ENCODE assay signal across 19 mouse cellular contexts in the genomic region with DNA sequence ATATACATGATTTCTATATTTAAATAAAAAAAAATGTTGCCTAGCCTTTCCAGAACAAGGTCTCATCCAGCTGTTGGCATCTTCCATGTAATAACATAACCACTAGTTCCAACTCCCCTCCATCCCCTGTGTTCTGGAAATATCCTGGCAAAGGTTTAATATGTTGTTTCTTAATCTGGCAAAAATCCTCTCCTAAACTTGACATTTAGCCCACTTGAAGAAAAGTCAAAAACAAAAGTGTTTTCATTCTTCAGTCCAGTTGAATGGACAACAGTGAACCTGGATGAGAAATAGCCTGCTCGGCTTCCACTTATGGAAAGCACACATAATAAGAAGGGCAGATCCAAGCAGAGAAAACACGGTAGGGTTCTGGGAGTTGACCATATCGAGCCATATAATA.
"Had no signal": no experiment of that assay in that cellular context is flagged by ENCODE, and none has a peak within 500 bp of the region (broad histone marks: within the 10 kb centered on the region; RNA-seq: fewer than 3 reads in every experiment).

No protein-coding gene starts in this region.

- H3K36me3 ChIP-seq: midbrain, embryonic 10.5 days; midbrain, embryonic 12.5 days; neural tube, embryonic 13.5 days; neural tube, embryonic 15.5 days; stomach, embryonic 15.5 days had no signal

- DNase-seq: lung, adult 18-20 months; lung, embryonic 14.5 days; lung, postnatal 10 days; lung, postnatal 4 days; midbrain, embryonic 14.5 days; retina, postnatal 1 day; right cerebral cortex, adult 18-20 months; spleen, adult 18-20 months; thymus, adult 2 months; thymus, postnatal 25 days; thymus, postnatal 4 days had no signal

- H3K9me3 ChIP-seq: midbrain, embryonic 10.5 days; midbrain, embryonic 12.5 days; neural tube, embryonic 13.5 days; neural tube, embryonic 15.5 days; stomach, embryonic 15.5 days had no signal

- H3K27ac ChIP-seq: midbrain, embryonic 10.5 days; midbrain, embryonic 12.5 days; neural tube, embryonic 13.5 days; neural tube, embryonic 15.5 days; stomach, embryonic 15.5 days; stomach, postnatal 0 days had no signal

- H3K4me1 ChIP-seq: stomach, embryonic 15.5 days had no signal

- ATAC-seq: midbrain, embryonic 16.5 days had no signal

- H3K4me3 ChIP-seq: midbrain, embryonic 10.5 days; midbrain, embryonic 12.5 days; myocyte; neural tube, embryonic 13.5 days; neural tube, embryonic 15.5 days; stomach, embryonic 15.5 days had no signal

- H3K27me3 ChIP-seq: midbrain, embryonic 12.5 days; neural tube, embryonic 13.5 days; neural tube, embryonic 15.5 days; stomach, embryonic 15.5 days had no signal

- H3K9ac ChIP-seq: lung, embryonic 14.5 days; midbrain, embryonic 12.5 days; neural tube, embryonic 13.5 days; neural tube, embryonic 15.5 days; stomach, embryonic 15.5 days had no signal

- H3K4me2 ChIP-seq: lung, embryonic 14.5 days; midbrain, embryonic 12.5 days; neural tube, embryonic 13.5 days; neural tube, embryonic 15.5 days; stomach, embryonic 15.5 days had no signal
